Mouse (Mus musculus) spleen, postnatal 4 days (tissue): ENCODE data around the gene Trib2.

ENCODE experiments used
- DNase-seq, 2 experiments: peaks; one replicate each; pipeline ENCODE4 v3.0.0; 2022; ENCODE audit warnings: low spot score in 2 of 2

Gene Trib2

GRCm38 (mm10) chr12:15813819-15814165, 2.9 kb downstream of the Trib2 start:
- DNase-seq, result no peak

GRCm38 (mm10) chr12:15813133-15813818, 3.4 kb downstream of the Trib2 start:
- no peak for DNase-seq

- no peak for DNase-seq
Measured at GRCm38 (mm10) chr12:15812139-15812962, 4.4 kb downstream of the Trib2 start.

- DNase-seq, result no peak
Measured at GRCm38 (mm10) chr12:15811682-15812081, 5.0 kb downstream of the Trib2 start.

GRCm38 (mm10) chr12:15810926-15811325, 5.8 kb downstream of the Trib2 start:
- DNase-seq, result no peak

GRCm38 (mm10) chr12:15809657-15810056, 7.1 kb downstream of the Trib2 start:
- no peak for DNase-seq

- no peak for DNase-seq
Measured at GRCm38 (mm10) chr12:15809249-15809648, 7.5 kb downstream of the Trib2 start.

- DNase-seq, result no peak
Measured at GRCm38 (mm10) chr12:15808186-15808800, 8.4 kb downstream of the Trib2 start.

- no peak for DNase-seq
Measured at GRCm38 (mm10) chr12:15804931-15805331, 11.8 kb downstream of the Trib2 start.

- DNase-seq, result no peak
Measured at GRCm38 (mm10) chr12:15803936-15804438, 12.7 kb downstream of the Trib2 start.

GRCm38 (mm10) chr12:15801571-15801930, 15.2 kb downstream of the Trib2 start:
- DNase-seq, result no peak

GRCm38 (mm10) chr12:15800914-15801570, 15.7 kb downstream of the Trib2 start:
- DNase-seq, result no peak

GRCm38 (mm10) chr12:15800196-15800913, 16.4 kb downstream of the Trib2 start:
- no peak for DNase-seq

- DNase-seq, result no peak
Measured at GRCm38 (mm10) chr12:15798019-15798418, 18.7 kb downstream of the Trib2 start.

GRCm38 (mm10) chr12:15795886-15796285, 20.8 kb downstream of the Trib2 start:
- no peak for DNase-seq

GRCm38 (mm10) chr12:15793336-15793735, 23.4 kb downstream of the Trib2 start:
- DNase-seq, result no peak

- DNase-seq, result no peak
Measured at GRCm38 (mm10) chr12:15790181-15790580, 26.5 kb downstream of the Trib2 start.

- no peak for DNase-seq
Measured at GRCm38 (mm10) chr12:15777047-15777446, 39.7 kb downstream of the Trib2 start.

GRCm38 (mm10) chr12:15771686-15772085, 45.0 kb downstream of the Trib2 start:
- DNase-seq, result no peak

GRCm38 (mm10) chr12:15768536-15768935, 48.2 kb downstream of the Trib2 start:
- no peak for DNase-seq

- DNase-seq, result no peak
Measured at GRCm38 (mm10) chr12:15765996-15766395, 50.7 kb downstream of the Trib2 start.
